Mouse (Mus musculus) natural killer cell, adult 2 months (primary cell): ENCODE measurements around the gene Dusp12.
A peak's percentile ranks its signal among the peaks of the same experiment; 100 is the strongest.

Experiments
- DNase-seq, 2 experiments: peaks; one replicate each; pipeline ENCODE4 v3.0.0; 2022; ENCODE audit warnings: low spot score in 2 of 2

Gene Dusp12

GRCm38 (mm10) chr1:170863033-170863432 is 22.3 kb downstream of the Dusp12 start:
- DNase-seq, result no peak

- no peak for DNase-seq
These were observed 23.0 kb downstream of the Dusp12 start for GRCm38 (mm10) chr1:170862435-170862717.

- DNase-seq, result no peak
These were observed 23.5 kb downstream of the Dusp12 start for GRCm38 (mm10) chr1:170861671-170862434.

GRCm38 (mm10) chr1:170858872-170859271 is 26.5 kb downstream of the Dusp12 start:
- no peak for DNase-seq

GRCm38 (mm10) chr1:170857369-170857768 is 28.0 kb downstream of the Dusp12 start:
- DNase-seq, result no peak

- DNase-seq, result no peak
These were observed 30.1 kb downstream of the Dusp12 start for GRCm38 (mm10) chr1:170855056-170855760.

- DNase-seq, result peak; percentile 39 to 49
These were observed 31.7 kb downstream of the Dusp12 start for GRCm38 (mm10) chr1:170853604-170854003.

GRCm38 (mm10) chr1:170850637-170851624 is 34.4 kb downstream of the Dusp12 start:
- no peak for DNase-seq

- no peak for DNase-seq
These were observed 35.3 kb downstream of the Dusp12 start for GRCm38 (mm10) chr1:170850007-170850406.

- DNase-seq, result no peak
These were observed 39.7 kb downstream of the Dusp12 start for GRCm38 (mm10) chr1:170845448-170846307.

GRCm38 (mm10) chr1:170844380-170844779 is 41.0 kb downstream of the Dusp12 start:
- DNase-seq, result peak in 1 of 2 experiments; percentile 37

GRCm38 (mm10) chr1:170839685-170840084 is 45.7 kb downstream of the Dusp12 start:
- DNase-seq, result no peak

- DNase-seq, result no peak
These were observed 50.6 kb downstream of the Dusp12 start for GRCm38 (mm10) chr1:170834756-170835155.

GRCm38 (mm10) chr1:170829781-170830180 is 55.6 kb downstream of the Dusp12 start:
- DNase-seq, result no peak

GRCm38 (mm10) chr1:170829344-170829743 is 56.0 kb downstream of the Dusp12 start:
- DNase-seq, result no peak
